Mouse (Mus musculus): ENCODE results near the gene Pear1.
A peak's percentile ranks its signal among the peaks of the same experiment; 100 is the strongest.
"Not testable (repeated sequence)": the region's sequence is repeated elsewhere in the genome, so short reads cannot be mapped to it uniquely, and the experiment has no call there.

Pear1 gene

DNA sequence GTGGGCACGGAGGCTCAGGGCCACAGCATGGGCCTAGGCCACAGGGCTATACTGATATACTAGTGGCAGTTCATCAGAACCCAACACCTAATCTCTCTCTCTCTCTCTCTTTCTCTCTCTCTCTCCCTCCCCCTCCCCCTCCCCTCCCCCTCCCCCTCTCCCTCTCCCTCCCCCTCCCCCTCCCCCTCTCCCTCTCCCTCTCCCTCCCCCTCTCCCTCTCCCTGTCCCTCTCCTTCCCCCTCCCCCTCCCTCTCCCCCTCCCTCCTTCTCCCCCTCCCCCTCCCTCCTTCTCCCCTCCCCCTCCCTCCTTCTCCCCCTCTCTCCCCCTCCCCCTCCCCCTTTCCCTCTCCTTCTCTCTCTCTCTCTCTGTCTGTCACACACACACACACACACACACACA, at the start of gene Pear1:
Pear1 (minus strand) TSS at position 101 of the 400 bp plus-strand sequence.
- DNase-seq (ENCODE audit: low spot score): not testable (repeated sequence)

DNA sequence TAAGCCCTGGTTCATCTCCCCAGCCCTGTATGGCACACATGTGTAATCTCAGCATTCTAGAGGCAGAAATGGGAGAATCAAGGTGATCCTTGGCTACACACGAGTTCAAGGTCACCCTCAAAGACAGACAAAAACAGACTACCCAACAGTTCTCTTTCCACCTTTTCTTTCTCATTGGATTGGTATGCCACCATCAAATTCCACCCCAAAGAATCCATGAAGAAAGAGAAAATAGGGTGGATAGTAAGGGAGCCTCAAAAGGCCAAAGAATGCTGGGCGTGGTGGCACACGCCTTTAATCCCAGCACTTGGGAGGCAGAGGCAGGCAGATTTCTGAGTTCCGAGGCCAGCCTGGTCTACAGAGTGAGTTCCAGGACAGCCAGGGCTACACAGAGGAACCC, 40.0 kb upstream of the Pear1 start:
- not testable (repeated sequence) for DNase-seq (ENCODE audit: low spot score)

DNA sequence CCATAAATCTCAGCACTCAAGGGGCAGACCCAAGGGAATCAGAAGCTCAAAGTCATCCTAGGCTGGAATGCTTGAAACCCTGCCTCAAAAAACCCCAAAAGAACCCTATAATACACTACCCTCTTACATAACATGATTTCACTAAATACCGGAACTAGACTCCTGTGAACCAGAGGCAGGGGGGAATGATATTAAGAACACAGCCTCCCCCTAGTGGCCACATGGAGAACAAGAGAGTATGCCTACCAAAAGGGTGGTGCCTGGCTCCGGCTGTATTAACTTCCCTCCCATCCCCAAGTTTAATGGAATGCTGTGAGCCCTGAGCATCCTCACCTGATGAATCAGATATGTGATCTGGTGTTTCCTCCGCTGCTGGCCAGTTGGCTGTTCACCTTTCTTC, 35.7 kb upstream of the Pear1 start:
- peak; percentile 71 for DNase-seq (ENCODE audit: low spot score)

DNA sequence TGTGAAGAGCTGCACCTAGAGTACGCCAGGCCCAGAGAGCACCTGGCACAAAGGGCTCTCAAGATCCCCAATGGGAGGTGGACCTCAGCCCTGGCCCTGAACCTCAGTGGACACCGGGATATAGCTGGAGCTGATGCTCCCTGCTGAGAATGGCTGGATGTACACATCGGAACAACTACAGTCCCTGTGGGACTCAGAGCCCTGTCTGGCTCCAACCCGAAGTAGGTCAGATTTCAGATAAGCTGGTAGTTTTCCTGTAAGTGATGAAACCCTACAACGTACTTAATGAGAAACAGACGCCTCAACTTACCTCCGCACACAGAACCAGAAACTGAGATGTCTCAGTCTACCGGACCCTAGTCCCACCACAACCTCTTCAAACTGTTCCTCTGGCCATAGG, 33.6 kb upstream of the Pear1 start:
- DNase-seq (ENCODE audit: low spot score): no peak

DNA sequence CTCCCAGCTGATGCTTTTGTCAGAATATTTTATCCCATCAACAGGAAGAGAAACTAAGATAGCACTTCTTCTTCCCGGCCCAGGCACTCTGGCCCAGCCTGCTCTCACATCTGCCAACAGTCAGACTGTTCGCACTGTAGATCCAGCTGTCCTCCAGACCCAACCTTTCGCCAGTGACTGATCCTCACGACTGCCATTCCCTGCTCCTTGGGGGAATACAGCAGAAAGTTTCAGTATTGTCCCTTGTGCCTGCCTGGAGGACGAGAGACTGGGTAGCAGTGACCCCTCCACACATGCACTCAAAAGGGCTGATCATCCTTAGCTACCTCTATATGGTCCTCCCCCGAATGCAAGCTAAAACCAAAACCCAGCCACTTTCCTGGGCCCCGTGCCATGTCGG, 31.8 kb upstream of the Pear1 start:
- DNase-seq (ENCODE audit: low spot score): no peak

DNA sequence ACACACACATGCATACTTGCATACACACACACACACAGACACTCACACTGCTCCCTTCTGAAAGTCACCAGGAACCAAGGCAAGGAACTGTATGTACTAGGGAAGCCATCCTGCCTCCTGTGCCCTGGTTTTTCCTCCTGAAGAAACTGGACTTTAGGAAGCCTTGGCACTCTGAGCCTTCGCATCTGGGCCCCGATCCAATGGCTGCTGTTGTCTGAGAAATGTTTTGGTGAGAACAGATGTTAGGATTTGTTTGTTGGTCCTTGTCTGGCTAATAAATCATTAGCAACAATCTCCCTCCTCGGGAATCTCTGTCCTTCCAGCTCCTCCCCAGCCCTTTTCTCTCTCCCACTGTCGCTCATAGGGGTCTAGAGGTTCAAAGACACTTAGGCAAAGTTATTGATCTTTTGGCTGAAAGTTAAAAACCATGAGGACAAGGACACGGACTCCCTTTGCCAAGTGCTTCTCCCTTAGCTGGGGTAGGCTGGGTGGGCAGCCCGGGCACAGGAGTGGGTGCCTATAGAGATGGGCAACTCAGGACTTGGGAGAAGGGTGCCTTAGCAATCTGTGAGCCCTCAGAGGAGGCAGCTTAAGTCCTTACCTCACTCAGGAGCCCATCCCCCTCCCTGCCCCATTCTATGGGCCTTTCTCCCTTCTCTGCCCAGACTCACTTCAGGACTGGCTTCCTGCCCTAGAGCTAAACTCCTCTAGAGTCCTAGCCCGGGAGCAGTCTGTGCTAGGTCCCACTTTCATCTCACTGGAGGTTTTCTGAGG, 30.9 kb upstream of the Pear1 start:
- no peak for DNase-seq (ENCODE audit: low spot score)

DNA sequence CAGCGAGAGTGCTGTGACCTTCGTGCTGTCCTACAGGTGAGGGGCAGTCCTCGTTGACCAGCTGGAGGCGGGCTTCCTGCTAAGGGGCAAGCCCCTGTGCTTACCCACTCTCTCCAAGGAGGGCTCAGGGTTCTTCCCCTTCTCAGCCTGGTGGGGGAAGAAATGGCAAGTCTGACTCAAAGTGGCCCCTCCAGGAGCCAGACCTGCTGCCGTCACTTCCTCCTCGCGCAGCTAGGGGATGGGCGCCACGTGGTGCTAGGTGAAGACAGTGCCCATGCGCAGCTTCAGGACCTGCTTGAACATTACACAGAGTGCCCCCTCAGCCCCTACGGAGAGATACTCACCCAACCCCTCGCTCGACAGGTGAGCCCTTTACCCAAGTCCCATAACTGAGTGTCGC, 25.0 kb upstream of the Pear1 start:
- no peak for DNase-seq (ENCODE audit: low spot score)

DNA sequence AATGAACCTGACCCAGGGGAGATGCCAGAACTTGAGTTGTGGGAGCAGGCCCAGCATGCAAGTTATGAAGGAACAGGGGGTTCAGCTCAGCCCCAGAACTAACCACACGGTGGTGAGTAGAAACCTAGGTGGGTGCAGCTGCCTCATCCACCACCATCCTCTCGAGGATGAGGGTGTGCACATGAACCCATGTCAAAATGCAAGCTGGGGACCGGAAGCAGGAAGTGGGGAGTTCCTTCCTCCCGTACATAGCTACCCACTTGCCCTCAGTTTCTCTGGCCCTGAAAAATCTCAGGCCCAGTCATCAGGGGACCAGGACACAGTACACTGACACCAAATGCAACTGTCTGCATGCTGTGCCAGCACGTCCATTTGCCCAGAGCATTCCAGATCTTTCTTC, 23.6 kb upstream of the Pear1 start:
- DNase-seq (ENCODE audit: low spot score): peak; percentile 74

DNA sequence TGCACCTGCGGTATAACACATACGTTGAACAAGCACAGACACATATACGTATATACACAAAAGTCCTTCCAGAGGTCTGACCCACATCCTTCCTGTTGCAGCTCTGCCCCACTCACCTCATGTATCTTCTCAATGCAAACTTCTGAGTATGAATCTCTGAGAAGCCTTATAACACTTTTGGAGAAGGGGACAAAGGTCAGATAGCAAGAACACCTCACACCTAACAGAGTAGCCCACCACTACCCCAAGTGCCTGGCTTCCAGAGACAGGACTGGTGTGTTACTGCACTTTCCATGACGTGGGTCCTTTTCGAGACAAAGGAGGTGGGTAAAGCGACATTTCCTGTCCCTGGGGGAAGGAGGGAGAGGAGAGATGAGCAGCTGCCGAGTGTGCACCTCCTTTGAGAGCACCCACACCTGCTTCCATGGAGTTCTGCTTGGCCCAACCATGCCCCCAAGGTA, 22.6 kb upstream of the Pear1 start, which contains the start of gene Sh2d2a:
Sh2d2a (plus strand) TSS at position 106 of the 461 bp plus-strand sequence.
- DNase-seq (ENCODE audit: low spot score): peak; percentile 89

DNA sequence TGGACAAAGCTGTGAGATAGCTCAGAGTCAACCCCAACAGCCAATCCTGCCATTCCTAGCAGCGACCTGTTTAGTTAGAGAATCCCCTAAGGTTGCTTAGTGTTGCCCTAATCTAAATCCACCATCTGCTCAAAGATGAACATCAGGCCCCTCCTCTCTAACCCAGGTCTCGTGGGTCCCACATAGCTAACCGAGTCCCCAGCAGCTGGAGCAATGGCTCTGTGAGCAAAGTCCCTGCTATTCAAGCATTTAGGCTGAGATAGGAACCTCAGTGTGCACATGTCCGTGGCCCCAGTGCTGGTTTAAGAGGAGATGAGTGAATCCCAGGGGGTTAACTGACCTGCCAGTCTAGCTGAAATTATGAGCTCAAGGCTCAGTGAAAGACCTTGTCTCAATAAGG, 22.1 kb upstream of the Pear1 start:
- no peak for DNase-seq (ENCODE audit: low spot score)

DNA sequence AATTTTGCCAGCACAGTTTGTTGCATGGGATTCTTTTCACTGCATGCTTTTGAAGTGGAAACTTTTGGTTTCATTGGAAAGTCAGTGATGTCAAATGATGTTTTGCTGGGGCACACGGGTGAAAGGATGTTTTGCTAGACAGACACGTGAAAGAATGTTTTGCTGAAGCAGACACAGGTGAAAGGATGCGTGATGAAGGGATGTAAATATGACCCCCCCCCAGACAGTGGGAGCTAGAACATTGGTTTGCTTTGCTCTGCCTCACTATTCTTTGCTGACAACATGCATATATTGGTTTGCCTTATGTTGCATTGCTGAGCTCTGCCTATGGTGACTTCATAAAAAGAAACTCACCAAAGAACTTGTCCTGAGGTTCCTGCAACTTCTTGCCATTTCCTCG, 20.9 kb upstream of the Pear1 start:
- peak; percentile 60 for DNase-seq (ENCODE audit: low spot score)

DNA sequence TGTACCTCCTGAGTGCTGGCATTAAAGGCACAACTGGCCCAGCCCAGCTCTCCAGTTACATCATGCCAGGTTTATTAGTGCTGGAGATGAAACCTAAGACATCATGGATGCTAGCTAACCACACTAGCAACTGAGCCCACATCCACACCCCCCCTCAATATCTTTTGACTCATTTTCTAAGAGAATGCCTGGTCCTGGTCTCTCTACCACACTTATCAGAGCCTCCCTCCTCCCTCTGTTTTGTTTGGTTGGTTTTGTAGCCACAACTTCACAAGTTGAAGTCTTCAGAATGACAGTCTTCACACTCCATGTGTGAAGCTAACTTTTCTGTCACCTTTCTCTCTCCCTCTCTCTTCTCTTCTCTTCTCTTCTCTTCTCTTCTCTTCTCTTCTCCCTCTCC, 16.8 kb upstream of the Pear1 start:
- DNase-seq (ENCODE audit: low spot score): no peak

DNA sequence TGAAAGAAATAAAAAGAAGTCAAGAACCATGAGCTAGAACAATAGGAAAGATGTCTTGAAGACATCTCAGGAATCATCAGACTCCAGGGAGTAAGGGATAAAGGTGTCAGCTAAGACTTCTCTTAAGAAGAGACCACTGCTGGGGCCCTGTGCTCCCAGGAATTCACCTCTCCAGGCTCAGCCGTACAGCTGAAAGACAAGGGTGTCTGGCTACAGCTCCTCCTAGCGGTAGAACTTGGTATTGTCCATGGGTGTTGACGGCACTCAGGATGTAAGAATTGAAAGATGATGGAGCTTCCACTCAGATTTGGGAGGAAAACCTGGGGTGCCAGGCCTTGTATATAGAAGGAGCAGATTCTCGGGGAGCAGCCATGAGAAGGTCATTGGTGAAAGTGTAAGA, 14.5 kb upstream of the Pear1 start:
- DNase-seq (ENCODE audit: low spot score): peak; percentile 69

DNA sequence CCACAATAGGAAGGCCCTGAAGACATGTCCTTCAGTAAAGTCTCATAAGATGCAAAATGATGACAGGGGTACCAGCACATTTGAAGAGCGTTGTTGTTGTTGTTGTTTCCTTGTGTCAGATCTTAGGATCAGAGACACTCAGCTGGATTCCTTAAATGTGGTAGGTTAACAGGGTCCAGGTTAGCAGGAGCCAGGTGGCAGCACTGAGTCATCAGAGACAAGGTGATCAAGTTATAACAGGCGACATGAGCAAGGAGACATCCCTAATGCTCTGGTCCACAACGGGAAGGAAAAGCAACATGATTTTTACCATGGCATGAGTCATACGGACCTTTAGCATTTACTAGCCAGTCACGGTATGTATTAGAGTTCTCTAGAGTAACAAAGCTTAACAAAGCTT, 9.4 kb upstream of the Pear1 start:
- peak; percentile 38 for DNase-seq (ENCODE audit: low spot score)

DNA sequence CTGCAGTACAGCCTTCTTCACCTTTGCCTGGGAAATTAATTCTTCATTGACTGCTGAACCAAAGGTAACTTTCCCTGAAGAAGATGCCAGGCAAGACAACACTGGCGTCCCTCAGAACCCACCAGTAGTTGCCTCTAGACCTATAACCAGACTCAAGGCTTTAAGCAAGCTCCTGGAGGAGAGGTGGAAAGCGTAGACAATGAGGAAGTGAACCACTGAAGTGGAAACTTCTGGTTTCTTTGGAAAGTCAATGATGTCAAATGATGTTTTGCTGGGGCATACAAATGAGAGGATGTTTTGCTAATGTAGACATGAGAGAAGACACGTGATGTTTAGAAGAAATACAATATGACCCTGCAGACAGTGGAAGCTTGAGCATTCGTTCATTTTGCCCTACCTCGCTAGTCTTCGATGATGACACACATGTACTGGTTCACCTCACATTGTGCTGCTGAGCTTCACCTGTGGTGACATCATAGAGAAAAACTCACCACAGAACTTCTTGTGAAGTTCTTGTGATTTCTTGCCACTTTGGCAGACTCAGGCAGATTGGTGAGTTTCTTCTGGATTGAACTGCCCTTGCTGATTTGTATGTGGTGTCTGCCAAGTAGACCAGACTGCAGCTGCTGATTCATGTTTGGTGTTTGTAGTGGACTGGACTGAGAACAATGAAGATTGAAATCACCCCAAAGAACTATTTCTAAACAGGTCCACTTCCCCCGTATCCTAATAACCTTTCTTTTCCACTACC, 8.2 kb upstream of the Pear1 start:
- DNase-seq (ENCODE audit: low spot score): peak; percentile 28

DNA sequence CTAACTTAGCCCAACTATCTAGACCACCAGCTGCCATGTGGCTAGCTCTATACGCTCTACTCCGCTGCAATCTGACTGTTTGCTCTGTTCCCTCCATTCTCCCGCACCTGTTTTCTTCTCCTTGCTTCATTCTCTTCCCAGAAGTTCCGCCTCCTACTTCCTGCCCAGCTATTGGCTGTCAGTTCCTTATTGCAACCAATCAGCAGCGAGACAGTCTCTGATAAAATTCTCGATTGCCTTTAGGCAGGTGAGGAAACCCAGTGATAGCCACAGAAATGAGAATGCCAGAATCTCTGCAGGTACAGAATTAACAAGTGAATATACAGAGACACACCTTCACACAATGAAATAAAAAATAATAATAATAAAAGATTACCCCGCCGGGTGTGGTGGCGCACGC, 4.9 kb upstream of the Pear1 start:
- DNase-seq (ENCODE audit: low spot score): no peak

DNA sequence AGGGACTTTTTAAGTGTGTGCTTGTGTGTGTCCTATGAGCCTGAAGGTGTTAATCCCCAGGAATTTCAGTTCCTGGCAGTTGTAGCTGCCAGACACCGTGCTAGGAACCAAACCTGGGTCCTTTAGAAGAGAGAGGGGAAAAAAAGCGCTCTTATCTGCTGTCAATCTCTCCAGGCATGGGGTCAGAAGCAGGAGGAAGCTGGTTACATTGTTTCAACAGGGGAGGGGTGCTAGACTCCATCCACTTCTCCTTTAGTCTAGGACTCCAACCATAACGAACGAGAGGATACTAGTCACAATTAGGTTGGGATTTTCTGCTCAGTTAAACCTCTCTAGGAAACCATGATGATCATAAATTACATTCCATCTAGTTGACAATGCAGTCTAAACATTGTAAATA, 4.3 kb upstream of the Pear1 start:
- DNase-seq (ENCODE audit: low spot score): no peak

DNA sequence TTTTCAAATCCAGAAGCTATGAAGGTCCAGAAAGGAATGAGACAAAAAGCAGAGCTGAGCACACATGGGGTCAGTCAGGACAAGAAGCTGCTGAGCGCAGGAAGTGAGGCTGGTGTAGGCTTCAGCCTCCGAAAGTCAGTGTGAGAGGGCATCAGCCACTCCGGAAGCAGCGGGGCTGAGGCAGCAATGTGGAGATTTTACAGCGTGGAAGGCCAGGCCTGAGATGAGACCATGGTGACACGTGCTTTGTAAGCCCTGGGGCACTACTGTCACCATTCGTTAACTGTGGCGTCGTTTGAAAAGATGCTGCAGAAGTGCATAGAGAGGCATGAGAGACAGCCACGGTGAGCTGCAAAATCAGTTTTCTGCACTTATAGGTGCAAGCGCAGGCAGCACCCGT, 5.9 kb downstream of the Pear1 start:
- no peak for DNase-seq (ENCODE audit: low spot score)

DNA sequence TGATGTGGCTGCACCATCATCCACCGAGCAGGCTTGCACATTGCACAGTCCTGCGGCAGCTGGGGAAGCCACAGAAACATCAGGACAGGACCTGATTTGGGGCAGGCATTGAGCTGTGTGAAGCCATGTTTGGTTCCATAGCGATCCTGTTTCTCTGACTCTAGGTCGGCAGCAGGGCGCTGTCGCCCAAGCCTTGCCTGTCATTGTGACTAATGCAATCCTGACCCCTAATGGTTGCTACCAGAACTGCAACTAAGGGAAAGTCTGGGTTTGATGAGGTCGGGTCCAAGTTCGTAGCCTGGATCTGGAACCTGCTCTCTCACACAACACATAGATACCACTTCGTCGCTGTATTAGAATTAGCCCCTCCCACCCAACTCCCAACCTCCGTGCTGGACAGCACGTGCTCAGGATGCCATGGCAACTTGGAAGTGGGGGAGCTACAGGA, 7.4 kb downstream of the Pear1 start:
- DNase-seq (ENCODE audit: low spot score): peak; percentile 69

DNA sequence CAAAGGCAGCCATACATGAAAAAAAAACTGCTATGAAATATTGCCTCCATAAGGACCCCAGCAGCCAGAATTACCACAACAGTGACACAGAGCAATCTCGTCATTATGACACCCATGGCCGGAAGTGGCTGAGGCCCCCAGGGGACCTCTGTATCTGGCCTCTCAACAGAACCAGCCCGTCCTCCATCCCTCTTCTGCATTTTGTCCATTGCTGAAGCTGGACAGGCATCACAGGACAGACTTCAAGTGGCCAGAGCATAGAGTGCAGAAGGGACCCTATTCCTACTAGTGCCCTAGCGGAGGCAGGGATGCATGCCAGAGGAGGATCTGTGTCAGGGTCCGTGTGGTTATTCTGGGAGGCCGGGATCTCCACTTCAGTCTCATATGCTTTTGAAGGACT, 7.9 kb downstream of the Pear1 start:
- no peak for DNase-seq (ENCODE audit: low spot score)

DNA sequence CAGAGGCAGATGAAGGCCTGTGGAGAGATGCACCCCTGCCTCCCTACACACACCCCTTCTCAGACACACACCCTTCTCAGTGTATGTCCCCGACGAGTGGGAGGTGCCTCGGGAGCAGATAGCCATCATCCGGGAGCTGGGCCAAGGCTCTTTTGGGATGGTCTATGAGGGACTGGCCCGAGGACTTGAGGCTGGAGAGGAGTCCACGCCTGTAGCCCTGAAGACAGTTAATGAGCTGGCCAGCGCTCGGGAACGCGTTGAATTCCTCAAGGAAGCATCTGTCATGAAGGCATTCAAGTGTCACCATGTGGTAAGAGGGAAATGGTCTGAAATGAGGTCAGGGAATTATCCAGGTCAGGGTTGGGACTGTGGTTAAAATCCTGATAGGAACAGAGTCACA, 11.2 kb downstream of the Pear1 start:
- DNase-seq (ENCODE audit: low spot score): no peak

DNA sequence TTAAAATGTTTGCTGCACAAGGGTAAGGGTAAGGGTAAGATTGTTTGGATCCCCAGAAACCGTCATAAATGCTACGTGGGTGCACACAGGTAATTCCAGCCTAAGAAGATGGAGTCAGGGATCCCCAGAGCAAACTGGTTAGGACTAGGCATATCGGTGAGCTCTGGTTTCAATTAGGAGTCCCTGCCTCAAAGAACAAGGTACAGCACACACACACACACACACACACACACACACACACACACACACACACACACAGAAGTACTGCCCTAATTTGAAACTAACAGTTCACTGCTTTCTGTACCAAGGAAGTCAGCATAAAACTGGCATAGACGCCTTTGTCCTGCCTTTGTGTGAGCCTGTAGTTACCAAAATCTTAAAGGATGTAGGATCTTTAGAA, 11.7 kb downstream of the Pear1 start:
- no peak for DNase-seq (ENCODE audit: low spot score)

DNA sequence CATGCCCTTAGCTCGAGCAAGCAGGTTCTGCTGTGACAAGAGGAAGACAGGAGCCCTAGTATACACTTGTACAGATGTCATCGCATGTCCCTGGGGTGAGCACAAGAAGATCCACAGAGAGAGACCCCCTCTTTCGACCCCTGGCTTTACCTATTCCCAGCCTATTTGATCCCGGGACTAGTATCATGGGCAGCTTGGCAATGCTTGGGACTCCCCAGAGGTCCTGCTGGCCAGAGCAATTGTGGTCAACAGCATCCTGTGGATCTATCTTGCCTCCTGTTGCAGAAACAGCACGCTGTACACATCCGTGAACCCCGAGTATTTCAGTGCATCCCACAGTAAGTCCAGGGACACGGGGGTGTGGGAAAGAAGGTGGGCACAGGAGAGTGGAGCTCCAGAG, 12.8 kb downstream of the Pear1 start:
- DNase-seq (ENCODE audit: low spot score): no peak
